Mouse (Mus musculus): ENCODE measurements at regions not wholly inside any gene's neighbourhood (a gene's known extent, or its start where the extent isn't known, plus 50 kb on each side); places are given as distances from the start of the nearest gene placed in this dataset.
A peak's percentile ranks its signal among the peaks of the same experiment; 100 is the strongest.

GRCm38 (mm10) chr16:93285191-93285590 is 318.7 kb downstream of the Setd4 start:
- TF ChIP-seq CTCF (IDR thresholded peaks at IDR 0.05), result no peak
- H3K4me1 ChIP-seq (ENCODE audit: insufficient read depth, low read length), result no peaks in the 10 kb centered on the region
- no peak overlapping the region for H3K9ac ChIP-seq (replicated peaks; ENCODE audit: low read length, poor library complexity, severe bottlenecking)
- ATAC-seq (ENCODE audit: low FRiP score), result no peak
- no peaks in the 10 kb centered on the region for H3K36me3 ChIP-seq (ENCODE audit: insufficient read depth, low read length)
- WGBS, result 93% methylated on average over 6 of the region's 6 CpGs
- no peak overlapping the region for H3K4me3 ChIP-seq (ENCODE audit: low read depth, low read length)
- H3K4me2 ChIP-seq (ENCODE audit: low read depth, low read length, poor library complexity, severe bottlenecking), result no peak overlapping the region
- H3K9me3 ChIP-seq (ENCODE audit: low read length), result no peaks in the 10 kb centered on the region
- no peak for DNase-seq (ENCODE audit: low spot score)
- H3K27ac ChIP-seq (ENCODE audit: low read depth, low read length), result no peak overlapping the region
- peaks cover 2% of the 10 kb centered on the region; the same call in 1 of the 2 replicates for H3K27me3 ChIP-seq (ENCODE audit: insufficient read depth, low read length)

DNA sequence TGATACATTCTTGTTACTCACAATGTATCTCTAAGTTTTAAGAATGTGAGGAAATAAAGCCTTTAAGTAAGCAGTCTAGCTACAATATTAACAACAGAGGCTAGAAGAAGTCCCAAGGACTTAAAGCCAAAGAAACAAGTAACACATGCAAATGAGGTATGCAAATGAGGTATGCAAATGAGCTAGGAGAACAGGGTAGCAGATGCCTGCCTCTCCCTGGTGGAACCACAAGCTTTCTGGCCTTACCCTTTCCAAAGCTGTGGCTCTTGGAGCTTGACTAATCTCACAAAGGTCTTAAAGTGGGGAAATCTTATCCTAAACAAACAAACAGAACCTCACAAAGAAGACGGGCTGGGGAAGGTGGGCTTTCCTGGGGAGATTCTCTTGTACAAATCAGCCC is 322.1 kb downstream of the Setd4 start:
- H3K9me3 ChIP-seq (ENCODE audit: low read length), result no peaks in the 10 kb centered on the region
- H3K9ac ChIP-seq (replicated peaks; ENCODE audit: low read length, poor library complexity, severe bottlenecking), result no peak overlapping the region
- no peak overlapping the region for H3K4me2 ChIP-seq (ENCODE audit: low read depth, low read length, poor library complexity, severe bottlenecking)
- ATAC-seq (ENCODE audit: low FRiP score), result no peak
- H3K27me3 ChIP-seq (ENCODE audit: insufficient read depth, low read length), result peaks cover 2% of the 10 kb centered on the region; the same call in 1 of the 2 replicates
- H3K4me3 ChIP-seq (ENCODE audit: low read depth, low read length), result no peak overlapping the region
- H3K27ac ChIP-seq (ENCODE audit: low read depth, low read length), result no peak overlapping the region
- no peak for TF ChIP-seq CTCF (IDR thresholded peaks at IDR 0.05)
- 9% methylated on average over 1 of the region's 1 CpGs for WGBS
- no peaks in the 10 kb centered on the region for H3K36me3 ChIP-seq (ENCODE audit: insufficient read depth, low read length)
- DNase-seq (ENCODE audit: low spot score), result peak; percentile 40
- H3K4me1 ChIP-seq (ENCODE audit: insufficient read depth, low read length), result no peaks in the 10 kb centered on the region

- no peak overlapping the region for H3K4me2 ChIP-seq (ENCODE audit: low read depth, low read length, poor library complexity, severe bottlenecking)
- H3K4me3 ChIP-seq (ENCODE audit: low read depth, low read length), result no peak overlapping the region
- H3K27ac ChIP-seq (ENCODE audit: low read depth, low read length), result no peak overlapping the region
- H3K9me3 ChIP-seq (ENCODE audit: low read length), result no peaks in the 10 kb centered on the region
- TF ChIP-seq CTCF (IDR thresholded peaks at IDR 0.05), result no peak
- no peaks in the 10 kb centered on the region for H3K4me1 ChIP-seq (ENCODE audit: insufficient read depth, low read length)
- ATAC-seq (ENCODE audit: low FRiP score), result no peak
- H3K9ac ChIP-seq (replicated peaks; ENCODE audit: low read length, poor library complexity, severe bottlenecking), result no peak overlapping the region
- H3K27me3 ChIP-seq (ENCODE audit: insufficient read depth, low read length), result no peaks in the 10 kb centered on the region
- DNase-seq (ENCODE audit: low spot score), result no peak
- 68% methylated on average over 8 of the region's 8 CpGs for WGBS
- H3K36me3 ChIP-seq (ENCODE audit: insufficient read depth, low read length), result no peaks in the 10 kb centered on the region
Observed at GRCm38 (mm10) chr16:93272636-93273035, 331.2 kb downstream of the Setd4 start.

DNA sequence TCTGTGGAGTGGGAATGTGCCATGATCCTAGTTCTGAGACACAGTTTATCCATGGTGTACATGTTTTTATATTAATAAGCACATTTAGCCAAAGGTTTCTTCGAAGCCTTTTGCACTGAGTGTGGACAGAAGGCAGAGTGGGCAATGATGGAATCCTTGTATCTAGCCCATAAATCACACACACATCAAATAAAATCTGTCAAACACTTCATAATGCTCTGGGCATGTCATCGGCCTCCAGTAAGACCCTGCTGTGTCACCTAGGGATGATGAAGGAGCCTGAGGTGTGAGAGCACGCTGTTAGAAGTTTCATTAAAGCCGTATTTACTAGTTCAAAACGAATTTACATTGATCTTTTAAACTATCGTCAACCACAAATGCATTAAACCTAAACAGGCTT is 331.7 kb downstream of the Setd4 start:
- DNase-seq (ENCODE audit: low spot score) (no peak), ATAC-seq (ENCODE audit: low FRiP score) (no peak)
- Histone ChIP-seq H3K9ac (replicated peaks; ENCODE audit: low read length, poor library complexity, severe bottlenecking) (no peak overlapping the region), H3K4me2 (ENCODE audit: low read depth, low read length, poor library complexity, severe bottlenecking) (no peak overlapping the region), H3K9me3 (ENCODE audit: low read length) (no peaks in the 10 kb centered on the region), H3K27ac (ENCODE audit: low read depth, low read length) (no peak overlapping the region), H3K36me3 (ENCODE audit: insufficient read depth, low read length) (no peaks in the 10 kb centered on the region), H3K4me3 (ENCODE audit: low read depth, low read length) (no peak overlapping the region), H3K27me3 (ENCODE audit: insufficient read depth, low read length) (no peaks in the 10 kb centered on the region), H3K4me1 (ENCODE audit: insufficient read depth, low read length) (no peaks in the 10 kb centered on the region)
- no peak for TF ChIP-seq CTCF (IDR thresholded peaks at IDR 0.05)
- 62% methylated on average over 6 of the region's 6 CpGs for WGBS

GRCm38 (mm10) chr16:93264061-93264585 is 339.7 kb downstream of the Setd4 start:
- H3K36me3 ChIP-seq (ENCODE audit: insufficient read depth, low read length), result no peaks in the 10 kb centered on the region
- TF ChIP-seq CTCF (IDR thresholded peaks at IDR 0.05), result no peak
- H3K4me3 ChIP-seq (ENCODE audit: low read depth, low read length), result no peak overlapping the region
- no peak overlapping the region for H3K27ac ChIP-seq (ENCODE audit: low read depth, low read length)
- WGBS, result 74% methylated on average over 4 of the region's 4 CpGs
- DNase-seq (ENCODE audit: low spot score), result no peak
- H3K9me3 ChIP-seq (ENCODE audit: low read length), result no peaks in the 10 kb centered on the region
- no peak overlapping the region for H3K4me2 ChIP-seq (ENCODE audit: low read depth, low read length, poor library complexity, severe bottlenecking)
- H3K9ac ChIP-seq (replicated peaks; ENCODE audit: low read length, poor library complexity, severe bottlenecking), result no peak overlapping the region
- H3K27me3 ChIP-seq (ENCODE audit: insufficient read depth, low read length), result no peaks in the 10 kb centered on the region
- H3K4me1 ChIP-seq (ENCODE audit: insufficient read depth, low read length), result no peaks in the 10 kb centered on the region
- no peak for ATAC-seq (ENCODE audit: low FRiP score)

DNA sequence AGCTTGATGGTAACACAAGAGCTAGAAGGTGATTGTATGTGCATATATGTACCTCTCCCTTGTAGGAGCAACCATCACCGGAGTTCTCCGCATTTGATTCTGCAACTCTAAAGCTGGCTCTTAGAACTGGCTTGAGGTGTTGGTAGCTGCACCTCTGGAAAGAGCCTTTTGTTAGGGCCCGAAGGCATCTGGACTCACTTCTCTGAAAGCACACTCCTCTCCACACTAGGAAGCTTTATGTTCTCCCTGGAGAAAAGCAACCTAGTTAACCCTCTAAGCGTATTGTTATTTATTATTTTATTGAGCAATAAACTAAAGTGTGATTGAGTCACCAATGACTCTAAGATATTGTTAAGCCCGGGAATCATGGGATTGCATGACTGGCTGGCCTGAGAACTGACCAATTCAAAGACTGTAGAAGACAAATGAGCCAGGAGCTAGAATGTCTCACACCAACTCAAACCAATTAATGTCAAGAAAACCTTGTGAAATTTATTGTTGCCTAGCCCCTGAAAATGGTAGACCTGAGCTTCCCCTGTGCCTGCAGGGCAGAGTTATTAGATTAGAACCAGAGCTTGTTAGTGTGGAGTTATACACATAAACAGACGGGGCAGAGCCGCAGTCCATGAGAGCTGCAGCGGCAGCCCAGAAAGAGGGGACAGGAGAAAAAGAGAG is 340.6 kb downstream of the Setd4 start:
- Histone ChIP-seq H3K4me2 (ENCODE audit: low read depth, low read length, poor library complexity, severe bottlenecking) (no peak overlapping the region), H3K36me3 (ENCODE audit: insufficient read depth, low read length) (no peaks in the 10 kb centered on the region), H3K27me3 (ENCODE audit: insufficient read depth, low read length) (no peaks in the 10 kb centered on the region), H3K27ac (ENCODE audit: low read depth, low read length) (no peak overlapping the region), H3K4me1 (ENCODE audit: insufficient read depth, low read length) (no peaks in the 10 kb centered on the region), H3K9me3 (ENCODE audit: low read length) (no peaks in the 10 kb centered on the region), H3K4me3 (ENCODE audit: low read depth, low read length) (no peak overlapping the region), H3K9ac (replicated peaks; ENCODE audit: low read length, poor library complexity, severe bottlenecking) (no peak overlapping the region)
- TF ChIP-seq CTCF (IDR thresholded peaks at IDR 0.05), result no peak
- 92% methylated on average over 8 of the region's 8 CpGs for WGBS
- ATAC-seq (ENCODE audit: low FRiP score) (no peak), DNase-seq (ENCODE audit: low spot score) (no peak)
